Mouse (Mus musculus) midbrain, embryonic 16.5 days (tissue): ENCODE data around the gene Zc3h18. TPM values are rescaled to one million over a fixed set of nuclear protein-coding genes. Genes with fewer than 3 reads are reported as not detected.

Source experiments
- ATAC-seq: fragments of 200-750 bp; cut with Nextera tagmentation; 2 replicates; pipeline ENCODE4 v1.8.0; 2017; ENCODE audit warnings: moderate TSS enrichment
- H3K27ac ChIP-seq: fragments of 300-500 bp; sonication (generic); 2 replicates; pipeline ENCODE4 v1.5.1; 2014; ENCODE audit warnings: mild to moderate bottlenecking, low read length, mixed read lengths
- H3K27me3 ChIP-seq: fragments of 300-500 bp; sonication (generic); 2 replicates; pipeline ENCODE4 v1.6.1; 2014; ENCODE audit warnings: low read depth, low read length, mixed read lengths; ENCODE audit not compliant: control insufficient read depth, insufficient read depth
- H3K36me3 ChIP-seq: fragments of 300-500 bp; sonication (generic); 2 replicates; pipeline ENCODE4 v1.6.1; 2014; ENCODE audit warnings: mild to moderate bottlenecking, low read length, moderate library complexity, mixed read lengths; ENCODE audit not compliant: control insufficient read depth, insufficient read depth
- H3K4me1 ChIP-seq: fragments of 300-500 bp; sonication (generic); 2 replicates; pipeline ENCODE4 v1.6.1; 2014; ENCODE audit warnings: mild to moderate bottlenecking, low read length, mixed read lengths; ENCODE audit not compliant: control insufficient read depth, insufficient read depth
- H3K4me2 ChIP-seq: fragments of 300-500 bp; sonication (generic); 2 replicates; pipeline ENCODE4 v1.6.1; 2014; ENCODE audit warnings: mild to moderate bottlenecking, low read length, mixed read lengths
- H3K4me3 ChIP-seq: fragments of 300-500 bp; sonication (generic); 2 replicates; pipeline ENCODE4 v1.5.1; 2014; ENCODE audit warnings: low read depth, mild to moderate bottlenecking, low read length, moderate library complexity, mixed read lengths
- H3K9ac ChIP-seq: fragments of 300-500 bp; sonication (generic); 2 replicates; pipeline ENCODE4 v1.6.1; 2014; ENCODE audit warnings: low read depth, low read length, mixed read lengths
- H3K9me3 ChIP-seq: fragments of 300-500 bp; sonication (generic); replicated peaks from 2 replicates; pipeline ENCODE4 v1.6.1; 2014; ENCODE audit warnings: mild to moderate bottlenecking, low read length, mixed read lengths; ENCODE audit not compliant: control insufficient read depth, poor library complexity, severe bottlenecking
- WGBS: fragments of 180-500 bp; shearing (Covaris S2); extraction: QIAGEN DNeasy Blood & Tissue Kit; methylation state at CpG from one replicate; pipeline ENCODE4 v1.1.7; 2014; 5-methylcytosine and 5-hydroxymethylcytosine counted together
- polyA plus RNA-seq: library from polyadenylated mRNA; unstranded; fragments of >200 nt; fragmentation: Nextera tagmentation; extraction: Ambion mirVana; gene quantifications from 2 replicates; pipeline ENCODE4 v1.2.1, GENCODE M21; 2015

The Zc3h18 gene
- polyA plus RNA-seq, 1 experiment from 2014 or later, result 30.8 TPM

GRCm38 (mm10) chr8:122357202-122357601, 19.2 kb upstream of the Zc3h18 start:
- H3K9ac ChIP-seq, result no peak overlapping the region
- no peaks in the 10 kb centered on the region for H3K9me3 ChIP-seq
- H3K4me1 ChIP-seq, result no peaks in the 10 kb centered on the region
- no peak overlapping the region for H3K4me2 ChIP-seq
- no peaks in the 10 kb centered on the region for H3K36me3 ChIP-seq
- no peak overlapping the region for H3K27ac ChIP-seq
- no peak for ATAC-seq
- WGBS, result 58% methylated on average over 11 of the region's 11 CpGs
- H3K27me3 ChIP-seq, result no peaks in the 10 kb centered on the region; the same call in none of the 2 replicates
- H3K4me3 ChIP-seq, result no peak overlapping the region

GRCm38 (mm10) chr8:122357641-122358040, 18.8 kb upstream of the Zc3h18 start:
- WGBS, result 83% methylated on average over 5 of the region's 5 CpGs
- Histone ChIP-seq H3K4me1 (no peaks in the 10 kb centered on the region), H3K4me2 (no peak overlapping the region), H3K27ac (no peak overlapping the region), H3K27me3 (no peaks in the 10 kb centered on the region; the same call in none of the 2 replicates), H3K9ac (no peak overlapping the region), H3K4me3 (no peak overlapping the region), H3K9me3 (no peaks in the 10 kb centered on the region), H3K36me3 (no peaks in the 10 kb centered on the region)
- ATAC-seq, result no peak

- Histone ChIP-seq H3K9ac (no peak overlapping the region), H3K27ac (no peak overlapping the region), H3K27me3 (no peaks in the 10 kb centered on the region; the same call in 1 of the 2 replicates), H3K4me3 (no peak overlapping the region), H3K36me3 (no peaks in the 10 kb centered on the region), H3K4me1 (no peaks in the 10 kb centered on the region), H3K4me2 (no peak overlapping the region), H3K9me3 (no peaks in the 10 kb centered on the region)
- 79% methylated on average over 15 of the region's 15 CpGs for WGBS
- ATAC-seq, result no peak
Measured at GRCm38 (mm10) chr8:122359111-122359775, 17.2 kb upstream of the Zc3h18 start.

- Histone ChIP-seq H3K27me3 (no peaks in the 10 kb centered on the region; the same call in 1 of the 2 replicates), H3K9ac (no peak within 1 kb of the TSS), H3K4me1 (no peaks in the 10 kb centered on the region), H3K4me2 (no peak within 1 kb of the TSS), H3K36me3 (no peaks in the 10 kb centered on the region), H3K4me3 (no peak within 1 kb of the TSS), H3K27ac (no peak within 1 kb of the TSS), H3K9me3 (no peaks in the 10 kb centered on the region)
- no peak for ATAC-seq
- 79% methylated on average over 7 of the region's 7 CpGs for WGBS
Measured at GRCm38 (mm10) chr8:122360696-122361416, 15.6 kb upstream of the Zc3h18 start, which contains the start of gene Trhr2. TSS of gene Trhr2 (minus strand) at chr8:122360746.

GRCm38 (mm10) chr8:122362271-122362670, 14.1 kb upstream of the Zc3h18 start:
- Histone ChIP-seq H3K27ac (no peak overlapping the region), H3K4me1 (no peaks in the 10 kb centered on the region), H3K4me2 (no peak overlapping the region), H3K9me3 (no peaks in the 10 kb centered on the region), H3K9ac (no peak overlapping the region), H3K36me3 (no peaks in the 10 kb centered on the region), H3K27me3 (no peaks in the 10 kb centered on the region), H3K4me3 (no peak overlapping the region)
- WGBS, result 45% methylated on average over 5 of the region's 5 CpGs
- no peak for ATAC-seq

- H3K9ac ChIP-seq, result no peak overlapping the region
- H3K27me3 ChIP-seq, result no peaks in the 10 kb centered on the region
- no peak overlapping the region for H3K4me2 ChIP-seq
- H3K36me3 ChIP-seq, result no peaks in the 10 kb centered on the region
- H3K9me3 ChIP-seq, result no peaks in the 10 kb centered on the region
- no peak for ATAC-seq
- no peak overlapping the region for H3K4me3 ChIP-seq
- whole genome bisulfite sequencing, result 33% methylated on average over 7 of the region's 8 CpGs
- H3K27ac ChIP-seq, result no peak overlapping the region
- H3K4me1 ChIP-seq, result no peaks in the 10 kb centered on the region
Measured at GRCm38 (mm10) chr8:122362967-122363366, 13.4 kb upstream of the Zc3h18 start.

- no peaks in the 10 kb centered on the region for H3K27me3 ChIP-seq
- 77% methylated on average over 10 of the region's 10 CpGs for WGBS
- H3K27ac ChIP-seq, result no peak overlapping the region
Measured at GRCm38 (mm10) chr8:122368494-122368893, 7.9 kb upstream of the Zc3h18 start.

GRCm38 (mm10) chr8:122369665-122370064, 6.7 kb upstream of the Zc3h18 start:
- WGBS, result 14% methylated on average over 9 of the region's 9 CpGs
- no peaks in the 10 kb centered on the region for H3K4me1 ChIP-seq
- no peak overlapping the region for H3K4me2 ChIP-seq
- no peaks in the 10 kb centered on the region for H3K36me3 ChIP-seq
- H3K9ac ChIP-seq, result no peak overlapping the region
- no peaks in the 10 kb centered on the region for H3K9me3 ChIP-seq
- H3K4me3 ChIP-seq, result no peak overlapping the region
- ATAC-seq, result 0 out of 2 replicates have a peak, but pooled peaks have one; percentile 36
- no peaks in the 10 kb centered on the region for H3K27me3 ChIP-seq
- H3K27ac ChIP-seq, result no peak overlapping the region

More at GRCm38 (mm10) chr8:122368494-122368893, 7.9 kb upstream of the Zc3h18 start:
- ATAC-seq, result no peak
- no peak overlapping the region for H3K4me3 ChIP-seq
- H3K36me3 ChIP-seq, result no peaks in the 10 kb centered on the region
- no peak overlapping the region for H3K4me2 ChIP-seq
- no peaks in the 10 kb centered on the region for H3K4me1 ChIP-seq
- no peak overlapping the region for H3K9ac ChIP-seq
- H3K9me3 ChIP-seq, result no peaks in the 10 kb centered on the region

- Histone ChIP-seq H3K9ac (no peak overlapping the region), H3K27me3 (no peaks in the 10 kb centered on the region)
- 74% methylated on average over 6 of the region's 6 CpGs for WGBS
Measured at GRCm38 (mm10) chr8:122371706-122372105, 4.7 kb upstream of the Zc3h18 start.

More at GRCm38 (mm10) chr8:122371706-122372105, 4.7 kb upstream of the Zc3h18 start:
- no peaks in the 10 kb centered on the region for H3K9me3 ChIP-seq
- H3K4me3 ChIP-seq, result no peak overlapping the region
- no peaks in the 10 kb centered on the region for H3K36me3 ChIP-seq
- no peak overlapping the region for H3K4me2 ChIP-seq
- H3K4me1 ChIP-seq, result peaks cover 5% of the 10 kb centered on the region; the same call in 1 of the 2 replicates
- no peak overlapping the region for H3K27ac ChIP-seq
- no peak for ATAC-seq
